Mouse (Mus musculus): ENCODE data around the gene Acbd3.

Gene Acbd3

GRCm38 (mm10) chr1:180791821-180792480 is 66.1 kb downstream of the Acbd3 start:
- peak; percentile 84 to 90 for DNase-seq

GRCm38 (mm10) chr1:180792814-180793213 is 67.0 kb downstream of the Acbd3 start:
- peak; percentile 91 to 92 for DNase-seq

GRCm38 (mm10) chr1:180793445-180794117 is 67.7 kb downstream of the Acbd3 start:
- DNase-seq, result peak; percentile 65 to 70

GRCm38 (mm10) chr1:180794170-180794569 is 68.3 kb downstream of the Acbd3 start:
- peak; percentile 88 to 91 for DNase-seq

GRCm38 (mm10) chr1:180798660-180799059 is 72.8 kb downstream of the Acbd3 start:
- peak; percentile 68 to 76 for DNase-seq

GRCm38 (mm10) chr1:180799253-180799652 is 73.4 kb downstream of the Acbd3 start:
- no peak for DNase-seq

- DNase-seq, result no peak
Measured at GRCm38 (mm10) chr1:180800022-180800421, 74.2 kb downstream of the Acbd3 start.

GRCm38 (mm10) chr1:180800814-180801213 is 75.0 kb downstream of the Acbd3 start:
- DNase-seq, result no peak

GRCm38 (mm10) chr1:180801466-180801994 is 75.7 kb downstream of the Acbd3 start:
- no peak for DNase-seq
